Mouse (Mus musculus) liver, embryonic 14 days (tissue): Measurements from ENCODE around the gene Acnat2. TPM values are rescaled to one million over a fixed set of nuclear protein-coding genes. Genes with fewer than 3 reads are reported as not detected.

Source experiments
- polyA plus RNA-seq: library from polyadenylated mRNA; depleted of rRNA; stranded (reverse); fragments of >200 nt; gene quantifications from 2 replicates; pipeline ENCODE4 v1.2.3, GENCODE M21; 2012; rRNA removed

The Acnat2 gene
- 0.15 TPM in 2 replicates for polyA plus RNA-seq

DNA sequence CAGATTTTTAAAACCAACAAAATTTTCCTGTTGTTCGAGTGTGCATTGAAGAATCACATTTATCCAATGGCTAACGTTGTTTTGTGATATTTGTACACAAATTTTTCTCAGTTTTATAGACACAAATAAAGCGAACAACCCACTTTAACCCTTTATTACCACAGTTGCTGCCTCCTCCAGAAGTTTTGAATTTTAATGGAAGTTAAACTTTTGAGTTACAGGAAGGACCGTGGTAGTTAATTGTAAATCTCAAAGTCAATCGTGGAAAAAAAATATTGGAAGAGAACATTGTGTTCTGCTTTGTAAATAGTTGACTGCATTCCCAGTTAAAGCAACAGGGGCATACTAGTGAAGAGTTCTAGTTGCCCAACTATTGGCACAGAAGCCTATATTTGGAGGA lies at the start of gene Acnat2:
TSS of gene Acnat2 (minus strand) at position 195 of the 400 bp plus-strand sequence.

Other genes with a start within 250 kb of the Acnat2 start
- gene Acnat1, start 65.8 kb upstream of the Acnat2 start, polyA plus RNA-seq: 0.81 and 1.0 TPM in 2 replicates
- gene Baat, start 98.4 kb upstream of the Acnat2 start, polyA plus RNA-seq: 0.49 and 0.62 TPM in 2 replicates
- gene Mrpl50, start 112.9 kb upstream of the Acnat2 start, polyA plus RNA-seq: 20.6 and 23.6 TPM in 2 replicates
- 1.5 and 1.9 TPM in 2 replicates for gene Zfp189, start 113.0 kb upstream of the Acnat2 start, polyA plus RNA-seq
- 93.2 and 113 TPM in 2 replicates for gene Aldob, start 141.4 kb upstream of the Acnat2 start, polyA plus RNA-seq
- 4.2 and 4.3 TPM in 2 replicates for gene Tmem246, start 189.7 kb upstream of the Acnat2 start, polyA plus RNA-seq
- gene Rnf20, start 223.9 kb upstream of the Acnat2 start, polyA plus RNA-seq: 16.1 and 17.3 TPM in 2 replicates